Mouse (Mus musculus): ENCODE results near the gene Gdi1. TPM values are rescaled to one million over a fixed set of nuclear protein-coding genes. Genes with fewer than 3 reads are reported as not detected.

Gene Gdi1
- 10 to 100 TPM; 50.9 to 66.5 TPM for total RNA-seq (2021)
- long read RNA-seq, experiment 1, transcript Gdi1-201 (11 exons, 2,666 nt) = major isoform, 35 of 55 reads
- long read RNA-seq, experiment 1, partial matches to known transcripts = 10 of 55 reads
- long read RNA-seq, experiment 1, other reads (novel, unspliced or antisense) = 9 of 55 reads
- long read RNA-seq, experiment 2, transcript Gdi1-201 (11 exons, 2,666 nt) = major isoform, 20 of 32 reads
- long read RNA-seq, experiment 2, partial matches to known transcripts = 3 of 32 reads
- long read RNA-seq, experiment 2, other reads (novel, unspliced or antisense) = 8 of 32 reads

DNA sequence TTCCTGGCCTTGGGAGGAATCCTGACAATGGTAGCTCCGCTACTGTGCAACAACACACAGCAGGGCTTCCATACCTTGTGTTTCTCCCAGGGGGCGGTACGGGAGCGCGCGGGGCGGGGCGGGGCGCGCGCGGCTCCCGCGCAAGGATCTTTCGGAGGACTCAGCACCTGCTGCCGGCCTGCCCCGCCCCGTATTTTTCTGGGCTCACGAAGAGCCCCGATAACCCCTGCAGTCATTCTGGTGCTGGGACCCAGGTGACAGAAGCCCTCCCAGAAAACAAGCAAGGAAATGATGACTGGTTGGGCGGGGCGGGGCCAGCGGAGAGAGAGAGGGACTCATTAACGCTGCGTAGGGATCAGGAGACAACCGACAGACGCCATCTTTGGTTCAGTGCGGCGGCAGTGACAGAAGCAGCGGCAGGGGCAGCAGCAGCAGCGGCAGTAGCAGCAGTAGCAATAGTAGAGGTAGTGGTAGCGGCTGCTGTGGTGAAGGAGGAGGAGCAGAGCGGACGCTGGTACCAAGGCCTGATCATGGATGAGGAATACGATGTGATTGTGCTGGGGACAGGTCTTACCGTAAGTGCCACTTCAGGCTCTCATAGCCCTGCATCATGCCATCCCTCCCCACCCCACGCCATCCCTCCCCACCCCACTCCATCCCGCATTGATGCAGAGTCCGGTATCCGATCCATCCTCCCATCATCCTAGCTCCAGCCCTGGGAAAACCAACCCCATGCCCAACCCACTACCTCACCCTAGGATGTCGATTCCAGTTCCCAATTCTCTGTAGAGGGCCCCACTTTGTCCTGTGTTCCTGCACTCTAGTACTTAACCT, at the start of gene Gdi1:
TSS of gene Gdi1 (plus strand) at position 132 of the 834 bp plus-strand sequence.
- DNase-seq = peak; percentile 75 to 88

DNA sequence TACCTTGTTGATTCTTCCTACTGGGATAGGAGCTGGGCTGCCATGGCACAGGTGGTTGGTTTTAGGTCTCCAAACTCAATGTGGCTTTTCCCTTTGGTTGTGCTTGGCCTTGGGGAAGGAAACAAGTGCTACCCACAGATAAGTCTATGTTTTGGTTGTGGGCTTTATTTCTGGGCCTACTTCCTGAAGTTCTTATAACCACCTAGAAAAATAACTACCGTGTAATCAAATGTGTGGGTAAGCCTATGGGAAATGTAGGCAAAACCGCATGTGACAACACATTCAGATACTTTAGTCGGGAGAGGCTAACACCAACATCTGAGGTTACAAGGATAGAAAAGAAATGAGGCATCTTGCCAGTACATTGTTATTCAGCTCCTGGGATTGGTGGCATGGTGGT, 47.1 kb upstream of the Gdi1 start:
- no peak for DNase-seq

DNA sequence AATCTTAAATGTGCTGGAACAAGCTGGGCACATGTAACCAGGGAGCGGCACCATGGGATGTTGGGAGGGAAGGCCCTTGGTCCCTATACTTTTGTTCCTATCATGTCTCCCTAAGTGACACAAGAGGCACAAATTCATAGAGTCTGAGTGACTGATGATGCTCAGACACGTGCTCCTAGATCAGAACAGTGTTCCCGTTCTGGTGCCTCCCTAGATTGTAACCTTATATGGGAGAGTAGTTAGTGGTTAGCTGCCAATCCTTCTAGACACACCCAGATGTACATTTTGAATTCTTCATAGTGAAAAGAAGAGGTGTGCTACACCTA, 35.1 kb upstream of the Gdi1 start:
- peak in 1 of 2 experiments; percentile 37 for DNase-seq

DNA sequence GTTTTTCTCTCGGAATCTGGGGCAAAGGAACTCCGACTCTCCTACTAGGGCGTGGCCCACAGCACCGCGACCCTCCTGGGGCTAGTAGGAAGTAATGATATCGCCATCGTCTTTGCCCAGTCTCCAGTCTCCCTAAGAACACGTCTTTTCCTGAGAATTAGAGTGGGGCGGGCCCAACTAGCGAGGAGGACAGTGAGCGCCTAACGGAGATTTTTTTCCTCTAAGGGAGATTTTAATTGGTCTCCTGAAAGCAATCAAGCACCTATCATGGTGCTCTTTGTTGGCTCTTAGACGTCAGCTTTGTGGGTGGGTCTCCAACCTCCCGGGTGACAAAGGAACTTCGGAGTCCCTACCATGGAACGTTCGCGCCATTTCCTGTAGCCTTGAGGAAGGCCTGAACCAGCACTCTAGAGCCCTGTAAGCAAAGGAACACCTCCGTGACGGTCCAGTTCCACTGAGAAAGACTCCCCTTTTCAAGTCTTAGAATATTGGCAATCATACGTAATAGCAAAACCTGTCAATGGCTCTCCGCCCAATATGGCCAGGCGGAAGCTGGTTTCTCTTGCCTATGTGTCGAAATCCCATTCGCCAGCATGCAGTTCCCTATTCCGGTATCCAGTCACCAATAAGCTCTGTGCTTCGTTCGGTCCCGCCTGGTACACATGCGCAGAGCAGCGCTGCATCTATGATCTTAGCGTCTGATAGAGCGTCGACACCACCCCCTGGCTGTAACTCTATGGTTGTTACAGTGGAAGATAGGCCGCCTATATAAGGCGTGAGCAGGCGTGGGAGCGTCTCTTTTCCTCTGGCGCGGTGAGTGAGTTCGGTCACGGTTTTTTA, 34.5 kb upstream of the Gdi1 start, which contains the start of gene Rpl10:
TSS of gene Rpl10 (plus strand) at position 751 of the 840 bp plus-strand sequence.
- peak; percentile 90 to 96 for DNase-seq

DNA sequence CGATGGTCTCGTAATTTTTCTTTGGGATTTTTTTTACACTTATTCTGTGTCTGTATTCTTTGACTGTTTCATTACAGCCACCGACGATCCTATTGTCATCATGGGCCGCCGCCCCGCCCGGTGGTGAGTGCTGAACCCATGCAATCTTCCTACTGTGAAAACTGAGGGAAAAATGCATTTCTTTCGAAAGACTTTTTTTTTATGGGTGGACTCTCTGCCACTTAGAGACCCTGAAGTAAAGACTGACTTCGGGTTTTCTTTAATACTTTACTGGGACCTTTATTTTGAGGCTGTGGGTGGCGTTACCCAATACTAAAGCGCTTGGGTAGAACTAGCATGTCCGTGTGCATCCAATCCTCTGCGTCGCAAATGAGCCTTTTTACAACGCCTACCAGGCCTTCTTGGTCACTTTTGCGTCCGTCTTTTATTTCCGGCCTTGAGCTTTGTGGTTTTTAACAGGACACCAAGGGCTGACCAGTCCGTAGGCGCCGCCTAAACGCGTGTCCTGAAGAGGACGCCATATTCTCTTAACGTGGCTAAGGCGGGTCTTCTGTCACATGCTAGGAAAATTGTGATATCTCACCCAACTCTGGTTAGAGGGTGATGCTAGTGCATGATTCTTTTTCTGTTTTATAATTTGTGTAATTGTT, 33.8 kb upstream of the Gdi1 start:
- DNase-seq = peak; percentile 37 to 45

DNA sequence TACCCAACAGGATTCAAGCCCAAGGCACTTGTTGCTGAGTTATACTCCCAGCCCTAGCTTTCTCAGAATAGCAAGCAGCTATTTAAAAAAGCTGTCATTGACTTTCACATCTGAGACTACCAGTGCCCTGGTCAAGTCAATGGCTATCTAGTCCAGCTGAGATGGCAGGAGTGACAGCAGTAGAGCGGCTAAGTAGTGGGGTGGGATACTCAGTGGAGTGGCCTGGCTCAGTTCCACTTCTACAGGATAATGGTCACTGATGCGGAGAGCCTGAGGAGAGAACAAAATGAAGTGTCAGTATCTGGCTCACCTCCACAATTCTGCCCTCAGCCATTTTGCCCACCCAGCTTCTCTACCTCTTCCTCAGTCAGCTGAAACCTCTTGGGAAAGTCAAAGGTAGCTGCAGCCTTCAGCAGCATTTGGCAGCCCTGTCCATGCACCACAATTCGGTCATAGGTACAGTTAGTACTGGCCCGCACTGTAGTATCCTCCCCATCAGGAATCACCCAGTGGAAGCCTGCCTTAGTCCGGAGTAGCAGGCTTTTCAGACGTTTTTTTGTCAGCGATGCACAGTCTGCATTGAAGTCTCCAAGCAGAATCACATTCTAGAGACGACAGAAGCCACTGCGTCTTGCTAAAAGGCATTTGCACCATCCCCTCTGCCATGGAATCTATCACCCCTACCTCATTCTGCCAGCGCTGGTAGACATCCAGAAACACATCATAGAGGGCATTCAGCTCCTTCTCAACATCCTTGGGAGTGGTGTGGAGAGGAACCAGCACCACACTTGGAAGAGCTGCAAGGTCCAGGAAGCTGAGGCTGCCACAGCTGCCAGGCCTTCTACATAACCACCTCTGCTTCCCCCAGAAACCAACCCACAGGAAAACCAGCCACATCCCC, 31.1 kb upstream of the Gdi1 start:
- no peak for DNase-seq

DNA sequence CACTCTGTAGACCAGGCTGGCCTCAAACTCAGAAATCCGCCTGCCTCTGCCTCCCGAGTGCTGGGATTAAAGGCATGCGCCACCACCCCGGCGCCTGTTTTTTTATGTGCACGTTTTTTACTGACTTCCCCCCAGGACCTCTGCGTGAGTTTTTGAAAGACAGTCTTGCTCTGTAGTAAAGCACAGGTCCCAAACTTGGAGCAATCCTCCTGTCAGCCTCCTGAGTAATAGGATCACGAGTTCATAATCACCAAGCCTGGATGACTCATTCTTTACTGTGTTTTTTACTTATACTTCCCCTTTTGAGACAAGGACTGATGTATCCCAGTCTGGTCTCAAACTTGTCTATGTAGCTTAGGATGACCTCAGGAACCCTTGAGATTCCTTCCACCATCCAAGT, 26.9 kb upstream of the Gdi1 start:
- no peak for DNase-seq

DNA sequence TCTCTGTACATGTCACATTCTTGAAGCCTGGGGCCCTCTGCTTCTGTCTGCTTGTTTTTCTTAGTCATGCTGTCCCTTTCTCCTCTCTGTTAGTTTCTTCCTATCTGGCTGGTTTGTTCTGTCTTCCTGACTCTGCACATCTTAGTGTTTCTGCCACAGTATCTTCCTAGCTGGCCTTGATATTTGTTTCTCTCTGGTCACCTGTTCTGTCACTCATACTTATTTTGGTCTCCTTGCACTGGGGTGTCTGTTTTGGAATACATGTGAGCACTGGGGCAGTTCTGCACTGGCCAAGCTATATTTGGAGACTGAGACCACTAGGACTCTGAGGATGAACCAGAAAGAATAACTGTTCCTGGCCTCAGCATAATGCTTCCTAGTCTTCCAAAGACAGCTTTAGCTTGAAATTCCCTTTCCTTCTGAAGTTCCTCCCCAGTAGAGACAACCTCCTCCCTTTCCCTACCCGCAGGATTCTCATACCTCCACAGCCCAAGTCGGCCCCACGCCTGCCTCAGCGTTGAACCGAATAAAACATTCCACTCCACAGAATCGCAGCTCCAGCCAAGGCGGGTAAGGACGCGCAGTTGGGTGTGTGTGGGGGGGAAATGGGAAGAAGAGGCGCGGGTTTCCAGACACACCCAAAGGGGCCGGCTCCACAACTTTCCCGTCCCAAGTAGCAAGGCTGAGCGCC, 23.6 kb upstream of the Gdi1 start:
- no peak for DNase-seq

DNA sequence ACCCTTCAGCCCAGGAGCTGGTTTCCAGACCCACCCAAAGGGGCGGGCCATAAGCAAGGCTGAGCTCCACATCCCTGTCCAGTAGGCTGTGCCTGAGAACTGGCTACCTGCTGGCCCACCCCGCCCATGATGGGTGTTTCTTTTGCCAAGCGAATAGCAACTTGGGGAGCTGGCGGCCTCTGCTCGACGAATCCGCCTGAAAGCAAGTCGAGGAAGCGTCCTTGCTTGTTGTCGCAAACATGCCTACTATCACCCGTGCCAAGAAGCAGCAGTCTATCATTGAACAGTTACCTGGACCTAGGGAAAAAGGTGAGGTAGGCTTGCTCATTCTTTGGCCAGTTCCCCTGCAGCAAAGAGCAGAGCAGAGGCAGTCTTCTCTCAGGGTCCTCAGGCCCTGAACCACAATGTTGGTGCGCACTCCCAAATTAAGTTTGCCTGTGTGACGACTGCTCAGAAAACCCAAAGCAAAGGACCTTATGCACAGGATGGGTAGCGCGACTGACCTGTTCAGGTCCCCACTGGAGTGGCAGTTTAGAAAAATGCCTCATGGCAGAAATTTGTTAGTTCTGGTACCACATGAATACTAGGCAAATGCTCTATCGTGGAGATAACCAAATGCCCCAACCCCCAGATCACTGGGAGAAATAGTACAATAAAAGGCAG, 22.9 kb upstream of the Gdi1 start, which contains the start of the genes Taz and Dnase1l1:
TSS of gene Taz (plus strand) at position 181 of the 663 bp plus-strand sequence.
TSS of gene Dnase1l1 (minus strand) at position 606 of the 663 bp plus-strand sequence.
- DNase-seq = peak; percentile 83 to 93

DNA sequence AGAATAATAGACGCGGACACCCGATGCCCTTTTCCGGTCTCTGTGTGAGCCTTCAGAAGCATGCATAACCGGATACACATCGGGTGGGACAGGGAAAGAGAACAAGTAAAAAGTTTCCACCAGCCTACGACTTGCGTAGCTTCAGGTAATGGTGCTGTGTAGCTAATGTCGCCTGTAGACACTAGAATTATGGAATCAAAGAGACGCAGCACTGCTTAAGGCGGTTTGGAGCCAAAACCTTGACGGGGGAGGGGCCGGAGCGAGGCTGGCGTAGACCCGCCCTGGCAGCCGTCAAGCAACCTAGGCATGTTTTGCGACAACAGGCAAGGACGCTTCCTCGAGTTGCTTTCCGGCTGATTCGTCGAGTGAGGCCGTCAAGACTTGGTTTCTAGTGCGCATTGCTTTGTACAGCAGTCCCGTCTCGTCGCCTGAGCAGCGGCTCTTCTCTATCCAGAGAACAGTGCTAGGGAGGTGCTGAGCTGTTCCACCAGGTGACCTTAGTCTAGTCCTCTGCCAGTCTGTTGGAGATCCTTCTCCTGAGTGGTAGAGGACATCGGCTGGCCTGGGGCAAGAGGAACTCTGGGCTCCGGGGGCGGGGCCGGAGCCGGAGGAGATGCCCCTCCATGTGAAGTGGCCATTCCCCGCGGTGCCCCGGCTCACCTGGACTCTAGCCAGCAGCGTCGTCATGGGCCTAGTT, 22.3 kb upstream of the Gdi1 start:
- peak; percentile 90 to 91 for DNase-seq

DNA sequence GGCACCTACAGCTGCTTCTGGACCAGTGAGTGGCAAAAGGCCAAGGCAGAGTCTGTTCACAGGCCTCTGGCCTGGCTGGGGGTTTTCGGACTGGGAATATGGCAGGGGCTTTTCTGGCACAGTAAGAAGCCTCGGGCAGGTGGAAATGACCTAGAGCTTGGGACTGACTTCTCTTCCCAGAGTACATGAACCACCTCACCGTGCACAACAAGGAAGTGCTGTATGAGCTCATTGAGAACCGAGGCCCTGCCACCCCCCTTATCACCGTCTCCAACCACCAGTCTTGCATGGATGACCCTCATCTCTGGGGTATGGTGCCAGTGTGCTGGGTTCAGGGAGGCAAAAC, 21.7 kb upstream of the Gdi1 start:
- DNase-seq = no peak

DNA sequence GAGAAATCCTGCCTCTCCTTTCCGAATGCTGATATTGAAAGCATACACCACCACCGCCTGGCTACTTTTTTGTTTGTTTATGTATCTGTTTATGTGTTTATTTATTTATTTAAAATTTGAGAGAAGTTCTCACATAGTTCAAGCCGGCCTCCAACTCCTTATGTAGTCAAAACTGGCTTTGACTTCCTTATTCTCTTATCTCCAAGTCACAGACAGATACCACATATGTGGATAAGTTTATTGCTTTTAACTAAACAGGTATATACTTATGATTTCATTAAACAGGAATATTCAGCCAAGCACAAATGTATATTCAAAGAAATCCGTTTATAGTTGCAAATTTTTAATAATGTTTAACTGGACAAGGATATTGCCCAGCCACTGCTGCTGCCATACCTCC, 11.4 kb upstream of the Gdi1 start:
- no peak for DNase-seq

DNA sequence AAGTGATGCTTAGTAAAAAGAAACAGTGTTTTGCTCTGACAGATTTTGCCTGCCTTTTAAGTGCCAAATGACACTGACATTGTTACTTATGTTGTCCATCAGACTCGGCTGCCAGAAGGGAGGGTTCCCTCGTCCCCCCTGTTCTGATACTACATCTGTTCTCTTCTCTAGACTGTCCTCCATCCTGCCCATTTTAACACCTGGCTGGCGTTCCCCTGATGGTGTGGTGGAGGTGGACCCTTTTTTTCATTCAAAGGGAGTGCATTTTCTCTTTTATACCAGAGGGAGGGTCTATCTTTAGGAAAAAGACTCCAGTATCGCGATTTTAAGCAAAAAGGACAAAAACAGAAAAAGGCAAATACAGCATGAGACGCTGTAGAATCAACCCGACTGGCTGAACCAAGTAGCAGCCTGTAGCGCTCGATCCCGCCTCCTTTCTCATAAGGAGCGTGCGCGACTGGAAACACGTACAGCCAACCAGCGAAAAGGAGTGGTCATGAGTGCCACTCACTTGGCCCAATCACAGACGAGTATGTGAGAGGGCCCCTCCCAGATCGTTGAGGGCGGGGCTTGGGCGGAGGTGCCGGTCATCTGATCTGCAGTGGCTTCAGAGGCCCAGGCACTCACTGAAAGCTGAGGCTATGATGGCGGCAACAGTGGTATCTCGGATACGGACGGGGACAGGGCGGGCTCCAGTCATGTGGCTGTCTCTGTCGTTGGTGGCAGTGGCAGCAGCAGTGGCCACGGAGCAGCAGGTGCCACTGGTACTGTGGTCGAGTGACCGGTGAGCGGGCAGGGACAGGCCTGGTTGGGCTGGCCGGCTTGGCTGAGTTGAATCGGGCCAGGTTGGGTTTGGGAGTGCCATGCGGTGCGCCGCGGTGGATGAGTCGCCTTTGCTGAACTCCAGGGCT, 8.0 kb upstream of the Gdi1 start, which contains the start of gene Atp6ap1:
TSS of gene Atp6ap1 (plus strand) at position 560 of the 911 bp plus-strand sequence.
- peak; percentile 97 for DNase-seq

DNA sequence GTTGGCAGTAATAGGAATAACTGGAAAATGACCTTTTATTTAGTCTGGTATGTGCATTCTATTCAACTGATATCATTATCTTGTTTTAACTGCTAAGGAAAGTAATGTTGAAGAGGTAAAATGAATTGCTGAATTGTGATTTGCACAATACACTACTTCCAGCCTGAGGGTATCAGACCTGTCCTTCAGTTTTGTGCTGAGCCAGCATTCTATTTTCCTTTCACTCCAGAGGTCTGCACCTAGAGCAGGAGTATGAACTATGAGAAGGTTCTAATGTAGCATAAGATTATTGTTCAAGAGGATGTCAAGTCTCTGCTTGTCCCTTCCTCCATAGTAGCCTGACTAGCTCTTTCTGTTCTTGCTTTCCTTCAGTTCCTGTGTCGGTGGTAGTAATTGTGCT, 6.5 kb upstream of the Gdi1 start:
- DNase-seq = no peak

DNA sequence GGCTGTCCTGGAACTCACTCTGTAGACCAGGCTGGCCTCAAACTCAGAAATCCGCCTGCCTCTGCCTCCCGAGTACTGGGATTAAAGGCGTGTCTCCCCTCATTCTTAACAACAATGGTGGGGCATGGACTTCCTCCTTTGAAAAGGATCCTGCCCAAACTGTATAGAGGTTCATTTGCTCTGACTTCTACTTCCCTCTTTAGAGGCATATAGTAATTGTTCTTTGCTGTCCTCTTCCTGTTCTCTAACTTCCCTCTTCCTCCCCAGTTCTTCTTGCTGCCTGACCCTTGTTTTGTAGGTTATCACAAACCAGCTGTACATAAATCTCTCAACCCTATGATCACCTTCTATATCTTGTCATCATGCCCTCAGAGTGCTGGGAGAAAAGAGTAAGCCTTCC, 5.1 kb upstream of the Gdi1 start:
- no peak for DNase-seq

DNA sequence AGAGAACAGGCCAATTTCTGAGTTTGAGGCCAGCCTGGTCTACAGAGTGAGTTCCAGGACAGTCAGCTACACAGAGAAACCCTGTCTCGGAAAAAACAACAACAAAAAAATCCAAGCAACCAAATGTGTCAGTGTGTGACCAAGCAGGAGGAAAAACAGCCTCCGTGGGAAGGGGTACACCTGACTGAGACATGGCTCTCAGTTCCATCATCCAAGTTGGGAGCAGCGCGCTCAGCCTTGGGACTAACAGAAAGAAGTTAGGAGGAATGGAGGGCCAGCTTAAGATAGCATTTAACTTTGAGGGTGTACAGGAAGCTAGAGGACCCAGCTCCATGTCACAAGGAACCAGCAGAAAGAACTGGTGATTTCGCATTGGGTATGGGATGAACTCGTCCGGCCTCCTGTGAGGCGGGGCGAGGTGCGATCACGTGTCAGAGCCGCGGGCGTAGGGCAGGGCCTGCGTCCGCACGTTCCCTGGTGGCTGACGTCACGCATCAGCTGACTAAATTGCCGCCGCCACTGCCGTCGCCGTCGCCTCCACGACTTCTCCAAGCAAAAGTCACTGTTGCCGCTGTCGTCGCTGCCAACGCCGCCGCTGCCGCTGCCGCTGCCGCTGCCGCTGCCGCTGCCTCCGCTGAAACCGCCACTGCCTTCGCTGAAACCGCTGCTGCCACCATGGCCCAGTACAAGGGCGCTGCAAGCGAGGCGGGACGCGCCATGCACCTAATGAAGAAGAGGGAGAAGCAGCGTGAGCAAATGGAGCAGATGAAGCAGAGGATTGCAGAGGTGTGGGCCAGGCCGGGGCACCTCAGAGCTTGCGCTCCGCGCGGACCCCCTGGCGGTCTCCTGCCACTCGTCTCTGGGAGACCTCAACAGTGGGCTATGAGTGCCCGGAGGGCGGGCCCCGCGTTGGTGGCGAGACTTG, 8.0 kb downstream of the Gdi1 start, which contains the start of gene Fam50a:
TSS of gene Fam50a (plus strand) at position 494 of the 925 bp plus-strand sequence.
- DNase-seq = peak; percentile 88 to 94

DNA sequence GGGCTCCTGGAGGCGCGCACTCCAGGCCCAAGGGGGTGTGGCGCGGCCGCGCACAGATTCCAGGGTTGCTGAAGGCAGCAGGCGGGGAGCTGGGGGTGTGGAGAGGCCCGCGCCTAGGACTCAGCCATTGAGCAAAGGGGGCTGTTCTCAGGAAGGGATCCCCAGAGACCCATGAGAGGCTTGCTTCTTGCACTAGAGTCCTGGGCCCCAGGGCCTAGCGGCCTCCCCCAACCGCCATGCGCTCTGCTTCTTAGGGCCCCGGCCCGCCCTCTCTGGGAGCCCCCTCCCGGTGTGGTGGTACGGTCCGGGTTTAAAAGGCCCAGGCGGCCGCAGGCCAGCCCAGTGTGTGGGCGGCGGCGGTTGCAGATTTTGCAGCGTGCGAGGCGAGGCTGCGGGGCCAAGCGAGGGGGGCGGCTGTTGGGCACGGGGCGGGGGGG, 23.9 kb downstream of the Gdi1 start, which contains the start of gene Plxna3:
TSS of gene Plxna3 (plus strand) at position 342 of the 437 bp plus-strand sequence.
- peak; percentile 68 to 77 for DNase-seq
